Mouse (Mus musculus) spleen, adult 2 months (tissue): ENCODE results near the gene Dpp6.

Source experiments
- CTCF ChIP-seq: fragments of 200-500 bp; IDR thresholded peaks from 2 replicates; pipeline ENCODE4 v1.5.1; 2011; ENCODE audit warnings: mild to moderate bottlenecking, inconsistent platforms; ENCODE audit not compliant: insufficient read depth, insufficient read length, insufficient replicate concordance; ENCODE audit errors: extremely low read depth
- POLR2A ChIP-seq: fragments of 200-500 bp; IDR thresholded peaks from 2 replicates; pipeline ENCODE4 v1.6.1; 2011; ENCODE audit warnings: low read depth, low read length, inconsistent platforms

- TF ChIP-seq POLR2A: no peak
- TF ChIP-seq CTCF: no peak
Measured at GRCm38 (mm10) chr5:26941471-26941870, 124.5 kb downstream of the Dpp6 start.
